Mouse (Mus musculus) heart, postnatal 0 days (tissue): ENCODE data around the gene Zfp710.

Experiments used
- CTCF ChIP-seq: IDR thresholded peaks from 2 replicates; pipeline ENCODE4 v1.5.1; 2016; ENCODE audit warnings: antibody characterized with exemption, control low read depth, low read depth
- EP300 ChIP-seq: IDR thresholded peaks from 2 replicates; pipeline ENCODE4 v1.6.1; 2016; ENCODE audit warnings: antibody characterized with exemption, low read depth

- no peak for TF ChIP-seq CTCF
- no peak for TF ChIP-seq EP300
Measured at GRCm38 (mm10) chr7:80075946-80076583, 51.5 kb downstream of the Zfp710 start.
